Mouse (Mus musculus): ENCODE measurements around the gene Gm9195.

Gene Gm9195

DNA sequence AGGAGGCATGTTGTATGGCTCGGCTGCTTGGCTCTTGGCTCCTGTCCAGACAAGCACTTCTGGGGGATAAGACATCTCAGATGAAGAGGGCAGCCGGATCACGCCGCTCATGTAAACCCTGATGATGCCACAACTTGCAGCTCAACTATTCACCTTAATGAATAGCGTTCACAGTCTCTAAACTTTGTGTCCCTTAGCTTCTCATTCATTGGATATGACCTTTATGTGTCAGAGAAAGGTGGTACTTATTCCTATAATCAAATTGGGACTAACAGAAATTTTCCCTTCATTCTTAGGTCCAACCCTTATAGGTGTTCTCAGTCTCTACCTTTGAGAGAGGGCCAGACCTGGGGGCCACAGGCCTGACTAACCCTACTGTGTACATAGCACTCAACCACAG lies at the start of gene Gm9195:
Gm9195 (minus strand) TSS at position 101 of the 400 bp plus-strand sequence.
- DNase-seq (ENCODE audit: low read depth in 1 of 2, low spot score in 2 of 2) = no peak

DNA sequence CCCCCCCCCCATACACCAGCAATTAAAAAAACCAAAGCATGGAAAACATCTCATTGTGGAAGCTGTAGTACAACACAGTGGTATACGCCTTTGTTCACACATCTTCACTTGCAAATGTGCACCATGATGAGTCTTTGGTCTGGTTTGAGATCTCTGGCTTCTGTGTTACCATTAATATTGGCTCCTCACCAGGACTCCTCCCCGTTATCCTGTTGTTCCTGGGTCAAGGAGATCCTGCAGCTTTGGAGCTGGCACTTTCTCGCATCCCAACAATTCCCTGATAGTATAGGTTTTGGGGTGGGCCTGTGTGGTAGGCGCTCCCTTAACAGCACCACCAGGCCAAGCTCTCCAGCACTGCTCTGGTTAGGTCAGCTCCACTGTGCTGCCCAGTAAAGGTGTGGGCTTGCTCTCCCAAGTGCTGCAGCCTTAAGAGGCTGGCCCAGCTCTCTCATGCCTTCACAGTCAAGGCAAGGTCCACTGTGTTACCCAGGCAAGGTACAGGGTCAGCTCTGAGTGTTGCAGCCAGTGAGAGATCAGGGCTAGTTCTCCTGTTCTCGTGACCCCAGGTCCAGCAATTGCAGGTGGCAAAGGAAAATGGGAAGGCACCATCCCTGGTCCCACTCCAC lies 44.9 kb upstream of the Gm9195 start:
- DNase-seq (ENCODE audit: low read depth in 1 of 2, low spot score in 2 of 2) = no peak

DNA sequence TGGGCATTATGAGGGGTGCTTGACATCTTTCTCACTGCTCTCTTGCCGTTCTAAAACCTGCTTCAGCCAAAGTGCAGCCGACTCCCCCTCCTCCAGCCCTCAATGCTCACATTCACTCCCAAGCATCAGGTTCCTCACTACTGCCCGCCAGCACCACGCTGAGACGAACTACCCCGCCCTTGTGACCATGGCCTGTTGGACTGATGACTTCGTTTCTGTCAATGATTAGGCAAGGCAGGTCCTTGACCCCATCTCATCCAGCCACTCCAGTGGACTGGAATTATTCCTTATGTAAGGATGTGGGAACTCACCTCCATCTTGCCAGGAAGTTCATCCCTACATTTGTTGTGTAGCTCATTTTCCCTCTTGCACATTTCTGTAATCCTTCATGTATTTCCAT lies 42.2 kb upstream of the Gm9195 start:
- DNase-seq (ENCODE audit: low read depth in 1 of 2, low spot score in 2 of 2) = no peak

DNA sequence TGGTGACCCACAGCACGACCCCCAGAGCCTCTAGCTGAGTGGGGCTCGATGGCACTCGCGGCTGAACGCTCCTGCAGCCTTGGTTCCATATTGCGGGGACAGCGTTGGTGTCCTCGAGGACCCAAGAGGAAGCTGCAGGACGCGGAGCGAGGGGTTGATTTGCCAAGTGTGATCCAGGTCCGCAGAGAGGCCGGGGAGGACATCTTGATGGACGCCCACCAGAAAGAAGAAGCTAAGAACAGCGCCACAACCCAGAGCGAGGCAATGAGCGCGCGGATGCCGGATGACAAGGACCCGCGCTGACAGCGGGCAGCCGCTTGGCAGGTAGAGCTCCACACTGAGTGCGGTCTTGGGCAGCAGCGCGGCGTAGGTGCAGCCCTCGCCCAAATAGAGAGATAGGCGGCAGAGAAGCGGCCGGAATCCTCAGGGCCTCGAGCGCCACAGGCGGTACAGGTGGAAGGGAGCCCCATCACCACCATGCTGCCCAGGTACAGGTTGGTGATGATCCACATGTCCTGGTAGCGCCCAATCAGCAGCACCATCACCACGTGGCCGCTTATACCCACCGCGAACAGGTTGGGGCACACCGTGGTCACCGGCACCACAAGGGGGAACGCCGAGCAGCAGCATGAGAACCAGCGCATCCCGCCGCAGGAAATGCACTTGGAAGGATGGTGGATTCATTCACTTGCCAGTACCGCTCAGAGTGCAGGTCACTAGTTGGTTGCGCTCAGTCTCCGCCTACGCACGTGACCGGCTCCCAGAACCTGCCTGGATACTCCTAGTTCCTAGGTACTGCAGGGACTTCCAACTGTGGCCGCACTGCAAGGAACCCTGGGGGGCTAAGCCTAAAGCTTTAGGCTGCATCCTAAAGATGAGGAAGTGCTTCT lies 40.6 kb upstream of the Gm9195 start:
- no peak for DNase-seq (ENCODE audit: low read depth in 1 of 2, low spot score in 2 of 2)

DNA sequence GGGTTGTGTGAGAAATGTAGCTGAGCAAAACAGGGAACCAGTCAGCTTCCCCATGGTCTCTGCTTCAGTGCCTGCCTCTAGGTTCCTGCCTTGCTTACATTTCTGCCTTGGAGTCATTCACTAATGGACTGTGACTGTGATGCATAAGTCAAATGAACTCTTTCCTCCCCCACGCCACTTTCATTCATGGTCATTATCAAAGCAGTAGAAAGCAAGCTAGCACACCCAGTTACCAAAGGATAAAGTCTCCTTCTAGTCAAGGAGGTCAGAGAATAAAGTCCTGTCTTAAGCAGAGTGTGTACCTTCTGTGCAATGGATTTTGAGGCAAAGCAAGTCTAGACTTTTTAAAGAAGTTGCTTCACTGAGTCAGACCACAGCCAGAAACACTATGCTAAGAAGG lies 35.5 kb upstream of the Gm9195 start:
- no peak for DNase-seq (ENCODE audit: low read depth in 1 of 2, low spot score in 2 of 2)

DNA sequence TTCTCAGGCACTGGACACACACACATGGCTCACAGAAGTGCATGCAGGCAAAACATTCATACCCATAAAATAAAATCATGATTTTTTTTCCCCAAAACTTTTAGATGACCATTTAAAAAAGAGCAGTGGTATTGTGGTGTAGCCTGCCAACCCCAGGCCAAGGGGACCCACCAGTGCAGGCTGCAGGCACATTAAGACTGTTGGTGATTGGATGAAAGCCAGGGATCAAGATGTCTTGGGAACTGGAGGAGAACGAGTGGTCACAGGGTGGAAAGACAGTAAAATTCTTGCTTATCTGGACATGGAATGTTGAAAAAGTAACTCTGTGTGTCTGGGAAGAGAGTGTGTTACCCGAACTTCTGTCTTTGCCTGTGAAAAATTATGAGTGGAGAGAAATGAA lies 27.9 kb upstream of the Gm9195 start:
- DNase-seq (ENCODE audit: low read depth in 1 of 2, low spot score in 2 of 2) = no peak

DNA sequence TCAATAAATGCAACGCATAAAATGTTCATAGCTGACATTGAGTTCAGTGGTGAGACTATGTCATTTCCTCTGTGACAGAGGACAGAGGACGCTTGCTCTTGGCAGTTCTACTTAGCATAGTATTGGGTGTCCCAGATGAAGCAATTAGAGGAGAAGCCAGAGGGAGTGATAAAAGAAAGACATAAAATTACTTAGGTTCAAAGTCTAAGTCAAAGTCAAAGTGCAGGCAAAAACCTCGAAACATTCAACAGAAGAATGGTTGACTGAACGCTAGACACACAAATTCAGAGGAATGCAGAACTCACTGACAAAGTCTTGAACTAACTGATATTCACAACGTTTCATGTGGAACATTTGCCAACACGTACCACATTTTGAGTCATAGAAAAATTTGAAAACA lies 27.1 kb upstream of the Gm9195 start:
- no peak for DNase-seq (ENCODE audit: low read depth in 1 of 2, low spot score in 2 of 2)

GRCm38 (mm10) chr14:72516376-72516775 lies 24.7 kb upstream of the Gm9195 start:
- no peak for DNase-seq (ENCODE audit: low read depth in 1 of 2, low spot score in 2 of 2)

- DNase-seq (ENCODE audit: low read depth in 1 of 2, low spot score in 2 of 2) = no peak
Observed at GRCm38 (mm10) chr14:72506723-72507420, 15.2 kb upstream of the Gm9195 start.

DNA sequence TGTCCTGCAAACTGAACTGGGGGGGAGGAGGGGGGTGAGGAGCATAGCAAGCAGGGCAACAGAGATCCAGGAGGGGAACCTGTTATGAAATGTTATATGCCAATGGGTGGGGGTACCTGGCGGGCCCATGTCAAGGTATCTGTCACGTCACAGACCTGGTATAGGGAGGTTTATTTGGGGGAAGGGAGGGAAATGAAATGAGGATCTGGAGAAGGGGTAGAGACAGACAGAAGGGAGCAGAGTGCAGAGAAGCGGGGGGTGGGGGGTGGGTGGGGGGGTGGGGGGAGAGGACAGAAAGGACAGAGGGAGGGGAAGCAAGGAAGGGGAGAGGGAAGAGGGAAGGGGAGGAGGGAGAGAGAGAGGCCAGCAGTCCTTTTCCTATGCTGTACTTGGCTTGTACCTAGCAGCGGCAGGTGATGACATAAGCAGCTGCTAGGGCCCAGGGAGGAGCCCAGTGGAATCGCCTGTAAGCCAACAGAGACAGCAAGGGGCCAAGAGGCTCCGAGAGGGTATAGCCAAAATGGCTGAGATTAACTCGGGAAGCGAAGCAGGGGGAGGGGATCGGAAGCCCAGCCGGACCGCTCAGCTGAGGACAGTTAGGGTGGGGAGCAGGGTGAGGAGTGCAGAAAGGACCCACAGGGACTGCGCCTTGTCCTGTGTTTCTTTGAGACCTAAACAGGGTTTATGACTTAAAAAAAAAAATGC lies 14.5 kb upstream of the Gm9195 start:
- no peak for DNase-seq (ENCODE audit: low read depth in 1 of 2, low spot score in 2 of 2)

GRCm38 (mm10) chr14:72504985-72505384 lies 13.3 kb upstream of the Gm9195 start:
- DNase-seq (ENCODE audit: low read depth in 1 of 2, low spot score in 2 of 2) = no peak

DNA sequence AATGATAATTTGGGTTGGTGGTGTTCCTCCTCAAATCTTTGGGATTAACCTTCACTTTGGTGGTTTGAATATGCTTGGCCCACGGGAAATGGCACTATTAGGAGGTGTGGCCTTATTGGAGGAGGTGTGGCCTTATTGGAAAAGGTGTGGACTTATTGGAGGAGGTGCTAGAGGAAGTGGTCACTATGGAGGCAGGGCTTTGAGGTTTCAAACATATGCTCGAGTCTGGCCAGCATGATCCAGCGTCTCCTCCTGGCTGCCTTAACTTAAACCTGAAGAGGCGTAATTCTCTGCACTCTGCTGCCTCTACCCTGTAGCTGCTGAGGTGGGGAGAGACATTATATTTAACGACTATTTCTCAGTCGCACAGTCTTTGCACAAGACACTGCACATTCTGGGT lies 11.6 kb upstream of the Gm9195 start:
- no peak for DNase-seq (ENCODE audit: low read depth in 1 of 2, low spot score in 2 of 2)

DNA sequence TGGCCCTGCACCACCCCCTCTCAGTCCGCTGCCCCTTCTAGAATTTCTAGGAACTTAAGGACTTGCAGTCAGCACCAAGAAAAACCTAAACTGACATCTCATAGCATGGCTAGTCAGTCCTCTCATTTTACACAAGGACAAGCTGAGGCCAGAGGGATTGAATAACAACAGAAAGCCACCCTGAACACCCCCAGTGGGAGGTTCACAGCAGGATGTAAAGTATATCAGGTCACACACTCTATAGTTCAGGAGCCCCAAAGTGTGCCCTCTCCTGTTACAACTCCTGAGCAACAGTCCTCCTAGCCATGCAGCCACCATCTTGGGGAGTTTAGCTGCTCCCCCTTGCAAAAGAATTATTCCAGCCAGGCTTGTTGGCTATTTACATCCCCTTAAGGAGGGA lies 2.1 kb upstream of the Gm9195 start:
- no peak for DNase-seq (ENCODE audit: low read depth in 1 of 2, low spot score in 2 of 2)

- DNase-seq (ENCODE audit: low read depth in 1 of 2, low spot score in 2 of 2) = no peak
Observed at GRCm38 (mm10) chr14:72490367-72490766, 1.3 kb downstream of the Gm9195 start.

DNA sequence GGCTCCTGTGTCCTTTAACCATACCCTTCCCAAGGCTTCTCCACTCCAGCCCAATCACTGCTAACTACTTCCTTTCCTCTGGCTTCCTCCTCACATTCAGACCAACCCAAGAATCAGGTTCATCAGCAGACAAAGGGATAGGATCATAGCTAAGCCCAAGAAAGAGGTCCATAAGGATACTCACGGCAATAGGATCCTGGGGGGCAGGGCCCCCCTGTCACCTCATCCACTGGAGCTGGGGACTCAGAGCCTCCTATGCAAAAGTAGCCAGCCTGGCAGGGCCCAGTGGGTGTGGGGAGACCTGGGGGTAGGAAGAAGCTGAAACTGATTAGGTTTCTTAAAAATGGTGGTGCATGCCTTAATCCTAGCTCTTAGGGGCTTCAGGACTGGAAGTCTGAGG lies 17.1 kb downstream of the Gm9195 start:
- no peak for DNase-seq (ENCODE audit: low read depth in 1 of 2, low spot score in 2 of 2)

DNA sequence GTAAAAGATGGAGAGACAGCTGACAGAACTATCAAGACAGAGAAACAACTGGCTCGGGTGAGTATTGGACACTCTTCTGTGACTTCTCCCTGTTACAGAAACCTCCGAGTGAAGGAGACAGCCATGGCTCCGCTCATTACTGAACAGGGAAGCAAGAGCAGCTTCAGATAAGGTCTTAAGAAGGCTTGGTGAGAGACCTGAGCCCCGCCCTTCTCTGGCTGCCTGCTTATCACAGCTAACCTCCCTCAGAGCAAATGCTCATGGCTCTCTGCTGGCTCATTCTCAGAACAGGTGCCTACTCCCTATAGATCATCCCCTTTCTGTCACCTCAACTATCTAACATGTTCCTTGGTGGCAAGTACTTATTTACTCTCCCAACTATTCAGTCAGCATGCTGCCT lies 23.2 kb downstream of the Gm9195 start:
- no peak for DNase-seq (ENCODE audit: low read depth in 1 of 2, low spot score in 2 of 2)

DNA sequence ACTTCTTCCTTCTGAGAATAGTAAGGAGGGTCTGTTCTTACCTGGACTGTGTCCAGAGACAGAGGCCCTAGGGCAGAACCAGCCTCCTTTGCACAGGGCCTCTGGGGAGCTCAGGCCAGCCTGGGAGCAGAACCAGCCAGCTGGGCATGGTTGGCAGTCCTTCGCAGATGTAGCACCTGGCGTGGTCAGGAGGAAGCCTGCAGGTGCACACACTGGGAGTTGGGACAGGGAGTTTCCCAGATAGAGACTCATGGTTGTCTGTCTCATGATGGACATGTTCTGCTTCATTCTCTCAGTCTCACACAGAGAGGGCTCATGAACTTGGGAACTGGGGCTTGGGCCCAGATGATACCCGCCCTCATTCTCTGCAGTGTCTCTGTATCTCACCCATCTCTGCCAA lies 25.3 kb downstream of the Gm9195 start:
- DNase-seq (ENCODE audit: low read depth in 1 of 2, low spot score in 2 of 2) = no peak

DNA sequence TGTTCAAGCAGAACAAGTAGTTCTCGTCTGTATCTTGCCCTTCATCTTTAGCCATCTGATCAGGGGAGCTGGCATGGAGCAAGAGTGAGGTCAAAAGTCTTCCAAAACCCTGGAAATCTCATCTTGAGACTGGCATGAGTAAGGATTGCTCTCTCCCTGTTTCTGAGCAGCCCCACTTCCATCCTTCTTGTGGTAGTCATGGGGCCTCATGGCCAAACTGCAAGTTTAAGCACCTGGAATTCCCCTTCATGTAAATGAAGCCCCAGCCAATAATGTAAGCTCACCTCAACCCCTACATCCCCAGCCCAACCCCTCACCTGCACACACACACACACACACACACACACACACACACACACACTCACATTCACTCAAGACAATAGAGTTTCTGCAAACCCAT lies 30.0 kb downstream of the Gm9195 start:
- no peak for DNase-seq (ENCODE audit: low read depth in 1 of 2, low spot score in 2 of 2)

GRCm38 (mm10) chr14:72460291-72460690 lies 31.3 kb downstream of the Gm9195 start:
- no peak for DNase-seq (ENCODE audit: low read depth in 1 of 2, low spot score in 2 of 2)

GRCm38 (mm10) chr14:72458930-72459329 lies 32.7 kb downstream of the Gm9195 start:
- DNase-seq (ENCODE audit: low read depth in 1 of 2, low spot score in 2 of 2) = no peak

Data from monocyte, adult 2 months (primary cell).